In genomic region chr6:136633719-136634118, GRCm38 (mm10) we compare ENCODE assay signal across 28 mouse cellular contexts. TPM values are rescaled to one million over a fixed set of nuclear protein-coding genes. Genes with fewer than 3 reads are reported as not detected.
"Had no signal": no experiment of that assay in that cellular context is flagged by ENCODE, and none has a peak within 500 bp of the region (broad histone marks: within the 10 kb centered on the region; RNA-seq: fewer than 3 reads in every experiment).

No protein-coding gene starts in this region.

- H3K4me3 ChIP-seq: forebrain, embryonic 15.5 days; gastrocnemius, adult 2 months; heart, adult 2 months; heart, embryonic 13.5 days; hindbrain, embryonic 10.5 days; hindbrain, embryonic 12.5 days; intestine, embryonic 15.5 days; layer of hippocampus, adult 2 months; left cerebral cortex, adult 2 months; limb, embryonic 10.5 days; limb, embryonic 12.5 days had no signal

- H3K4me2 ChIP-seq: forebrain, embryonic 15.5 days; heart, embryonic 13.5 days; hindbrain, embryonic 12.5 days; hindbrain, embryonic 14.5 days; intestine, embryonic 15.5 days; limb, embryonic 12.5 days; liver, embryonic 11.5 days had no signal

- H3K27me3 ChIP-seq: forebrain, embryonic 15.5 days; heart, embryonic 13.5 days; hindbrain, embryonic 12.5 days; intestine, embryonic 15.5 days; limb, embryonic 12.5 days had no signal

- H3K9me3 ChIP-seq: forebrain, embryonic 15.5 days; heart, embryonic 13.5 days; hindbrain, embryonic 10.5 days; hindbrain, embryonic 12.5 days; intestine, embryonic 15.5 days; limb, embryonic 10.5 days; limb, embryonic 12.5 days had no signal

- H3K4me1 ChIP-seq: forebrain, embryonic 15.5 days; hindbrain, embryonic 10.5 days; hindbrain, embryonic 12.5 days; intestine, embryonic 15.5 days; limb, embryonic 10.5 days; limb, embryonic 12.5 days had no signal

- H3K27ac ChIP-seq: forebrain, embryonic 15.5 days; gastrocnemius, adult 2 months; heart, adult 2 months; heart, embryonic 13.5 days; hindbrain, embryonic 10.5 days; hindbrain, embryonic 12.5 days; hindbrain, embryonic 14.5 days; intestine, embryonic 15.5 days; layer of hippocampus, adult 2 months; left cerebral cortex, adult 2 months; limb, embryonic 10.5 days; limb, embryonic 12.5 days had no signal

- ATAC-seq: forebrain, embryonic 15.5 days; forebrain, postnatal 0 days; hindbrain, embryonic 16.5 days; inflammation-experienced regulatory T-cells, adult 6 months; intestine, embryonic 15.5 days; intestine, postnatal 0 days had no signal

- H3K36me3 ChIP-seq: forebrain, embryonic 15.5 days; heart, embryonic 13.5 days; hindbrain, embryonic 10.5 days; hindbrain, embryonic 12.5 days; intestine, embryonic 15.5 days; limb, embryonic 10.5 days; limb, embryonic 12.5 days had no signal

- H3K9ac ChIP-seq: forebrain, embryonic 15.5 days; forebrain, postnatal 0 days; heart, embryonic 13.5 days; hindbrain, embryonic 12.5 days; hindbrain, embryonic 14.5 days; intestine, embryonic 15.5 days; limb, embryonic 12.5 days had no signal

- DNase-seq: forebrain, postnatal 0 days; gastrocnemius, adult 2 months; gastrocnemius, postnatal 10 days; gastrocnemius, postnatal 25 days; heart, adult 2 months; heart, postnatal 10 days; heart, postnatal 4 days; kidney, adult 18-20 months; kidney, adult 8-10 months; kidney, postnatal 10 days; kidney, postnatal 25 days; kidney, postnatal 4 days; liver had no signal

RNA-seq across cellular contexts. Expression of gene Plbd1, which starts 28.0 kb away (rescaled TPM):
- total RNA-seq: left cerebral cortex, postnatal 36 days had no signal
